Mouse (Mus musculus) heart, postnatal 0 days (tissue): ENCODE data around the gene Myh10. TPM values are rescaled to one million over a fixed set of nuclear protein-coding genes. Genes with fewer than 3 reads are reported as not detected.

Experiments
- ATAC-seq: fragments of 200-750 bp; cut with Nextera tagmentation; 2 replicates; pipeline ENCODE4 v1.8.0; 2017; ENCODE audit warnings: low read depth, moderate number of reproducible peaks, moderate library complexity; ENCODE audit not compliant: insufficient read depth
- DNase-seq: peaks from one replicate; pipeline ENCODE4 v3.0.0-alpha.2; 2016; ENCODE audit warnings: low spot score
- H3K27ac ChIP-seq: fragments of 300-500 bp; sonication (generic); 2 replicates; pipeline ENCODE4 v1.5.1; 2014; ENCODE audit warnings: low read depth, mild to moderate bottlenecking
- H3K27me3 ChIP-seq: fragments of 300-500 bp; sonication (generic); 2 replicates; pipeline ENCODE4 v1.6.1; 2014; ENCODE audit warnings: low read length, mixed read lengths; ENCODE audit not compliant: control insufficient read depth, insufficient read depth
- H3K36me3 ChIP-seq: fragments of 300-500 bp; sonication (generic); replicated peaks from 2 replicates; pipeline ENCODE4 v1.6.1; 2014; ENCODE audit warnings: low read length, mixed read lengths; ENCODE audit not compliant: control insufficient read depth, insufficient read depth
- H3K4me1 ChIP-seq: fragments of 300-500 bp; sonication (generic); 2 replicates; pipeline ENCODE4 v1.6.1; 2014; ENCODE audit warnings: antibody characterized with exemption; ENCODE audit not compliant: control insufficient read depth, insufficient read depth
- H3K4me2 ChIP-seq: fragments of 300-500 bp; sonication (generic); 2 replicates; pipeline ENCODE4 v1.6.1; 2014; ENCODE audit warnings: low read depth, mild to moderate bottlenecking, low read length, moderate library complexity
- H3K4me3 ChIP-seq: fragments of 300-500 bp; sonication (generic); 2 replicates; pipeline ENCODE4 v1.5.1; 2014; ENCODE audit warnings: low read depth, low read length
- H3K9ac ChIP-seq: fragments of 300-500 bp; sonication (generic); replicated peaks from 2 replicates; pipeline ENCODE4 v1.6.1; 2014; ENCODE audit warnings: low read depth, low read length, mixed read lengths
- H3K9me3 ChIP-seq: fragments of 300-500 bp; sonication (generic); replicated peaks from 2 replicates; pipeline ENCODE4 v1.6.1; 2016; ENCODE audit warnings: low read length; ENCODE audit not compliant: control insufficient read depth
- CTCF ChIP-seq: IDR thresholded peaks from 2 replicates; pipeline ENCODE4 v1.5.1; 2016; ENCODE audit warnings: antibody characterized with exemption, control low read depth, low read depth
- EP300 ChIP-seq: IDR thresholded peaks from 2 replicates; pipeline ENCODE4 v1.6.1; 2016; ENCODE audit warnings: antibody characterized with exemption, low read depth
- WGBS: fragments of 180-500 bp; shearing (Covaris S2); extraction: QIAGEN DNeasy Blood & Tissue Kit; methylation state at CpG from one replicate; pipeline ENCODE4 v1.1.7; 2014; 5-methylcytosine and 5-hydroxymethylcytosine counted together
- polyA plus RNA-seq: library from polyadenylated mRNA; unstranded; fragments of >200 nt; fragmentation: Nextera tagmentation; extraction: Ambion mirVana; gene quantifications from 2 replicates; pipeline ENCODE4 v1.2.1, GENCODE M21; 2015
- total RNA-seq: library from RNA; depleted of rRNA; stranded (reverse); fragments of >200 nt; gene quantifications from 2 replicates; pipeline ENCODE4 v1.2.3, GENCODE M21; 2014; ENCODE audit warnings: low replicate concordance

Myh10 gene
- total and polyA plus RNA-seq, 2 experiments from 2014 or later = 39.5 to 82.8 TPM

GRCm38 (mm10) chr11:68851644-68852485 lies 160.5 kb downstream of the Myh10 start:
- TF ChIP-seq CTCF = no peak
- no peak for TF ChIP-seq EP300
- Histone ChIP-seq H3K27me3 (no peaks in the 10 kb centered on the region), H3K27ac (peak overlapping the region; percentile 99), H3K9me3 (no peaks in the 10 kb centered on the region), H3K4me2 (peak overlapping the region; percentile 80), H3K4me3 (peak overlapping the region; percentile 87), H3K9ac (peak overlapping the region; percentile 95), H3K36me3 (no peaks in the 10 kb centered on the region), H3K4me1 (peaks cover 8% of the 10 kb centered on the region; the same call in 1 of the 2 replicates)
- DNase-seq = no peak
- ATAC-seq = no peak
- whole genome bisulfite sequencing = 2% methylated on average over 13 of the region's 13 CpGs

DNA sequence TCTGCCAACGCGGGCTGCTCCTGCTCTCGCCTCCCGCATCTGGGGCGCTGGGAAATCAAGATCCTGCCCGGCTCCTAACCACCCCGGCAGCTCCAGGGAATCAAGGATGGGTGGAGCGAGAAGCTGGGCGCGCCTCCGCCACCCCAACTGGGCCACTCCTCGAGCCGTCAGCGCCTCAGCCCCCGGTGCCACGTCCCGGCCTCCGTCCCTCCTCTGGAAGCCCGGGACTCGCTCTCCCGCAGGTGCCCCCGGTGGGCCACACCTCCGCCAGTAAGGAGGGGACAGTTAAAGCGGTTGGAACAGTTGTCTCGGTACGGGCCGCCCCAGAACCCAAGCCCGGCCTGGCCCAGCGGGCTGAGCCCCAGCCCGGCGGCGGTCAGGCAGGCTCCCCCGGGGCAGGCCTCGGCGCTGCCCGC lies 161.1 kb downstream of the Myh10 start:
- DNase-seq (peak; percentile 45), ATAC-seq (peak; percentile 45)
- H3K27ac ChIP-seq = peak overlapping the region; percentile 99
- no peaks in the 10 kb centered on the region for H3K9me3 ChIP-seq
- H3K4me1 ChIP-seq = peaks cover 8% of the 10 kb centered on the region; the same call in 1 of the 2 replicates
- no peaks in the 10 kb centered on the region for H3K27me3 ChIP-seq
- TF ChIP-seq EP300 = no peak
- no peak for TF ChIP-seq CTCF
- 0% methylated on average over 32 of the region's 36 CpGs for WGBS
- H3K36me3 ChIP-seq = no peaks in the 10 kb centered on the region
- H3K4me2 ChIP-seq = peak overlapping the region; percentile 80
- peak overlapping the region; percentile 87 for H3K4me3 ChIP-seq
- peak overlapping the region; percentile 95 for H3K9ac ChIP-seq

DNA sequence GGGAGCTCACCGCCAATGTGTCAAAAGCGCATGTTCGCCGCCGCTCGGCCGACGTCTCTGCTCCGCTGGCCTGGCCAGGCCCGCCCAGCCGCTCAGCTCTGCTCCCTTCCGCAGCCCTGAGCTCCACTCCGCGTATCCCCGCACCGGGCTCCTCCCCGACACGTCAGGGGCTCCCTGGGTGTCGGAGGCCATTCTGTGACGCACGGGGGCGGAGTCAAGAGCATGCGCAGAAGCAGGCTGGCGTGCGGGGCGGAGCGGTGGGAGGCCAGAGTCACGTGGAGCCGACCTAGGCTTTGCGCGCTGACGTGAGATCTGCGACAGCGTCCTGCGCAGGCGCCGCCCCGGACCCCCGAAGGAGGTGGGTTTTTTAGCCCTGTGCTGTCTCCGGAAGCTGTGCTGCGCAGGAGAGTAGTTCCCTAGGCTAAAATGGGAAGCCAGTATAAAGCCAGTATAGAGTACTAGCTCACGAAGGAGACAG lies 161.6 kb downstream of the Myh10 start:
- no peaks in the 10 kb centered on the region for H3K27me3 ChIP-seq
- peak; percentile 99 for ATAC-seq

DNA sequence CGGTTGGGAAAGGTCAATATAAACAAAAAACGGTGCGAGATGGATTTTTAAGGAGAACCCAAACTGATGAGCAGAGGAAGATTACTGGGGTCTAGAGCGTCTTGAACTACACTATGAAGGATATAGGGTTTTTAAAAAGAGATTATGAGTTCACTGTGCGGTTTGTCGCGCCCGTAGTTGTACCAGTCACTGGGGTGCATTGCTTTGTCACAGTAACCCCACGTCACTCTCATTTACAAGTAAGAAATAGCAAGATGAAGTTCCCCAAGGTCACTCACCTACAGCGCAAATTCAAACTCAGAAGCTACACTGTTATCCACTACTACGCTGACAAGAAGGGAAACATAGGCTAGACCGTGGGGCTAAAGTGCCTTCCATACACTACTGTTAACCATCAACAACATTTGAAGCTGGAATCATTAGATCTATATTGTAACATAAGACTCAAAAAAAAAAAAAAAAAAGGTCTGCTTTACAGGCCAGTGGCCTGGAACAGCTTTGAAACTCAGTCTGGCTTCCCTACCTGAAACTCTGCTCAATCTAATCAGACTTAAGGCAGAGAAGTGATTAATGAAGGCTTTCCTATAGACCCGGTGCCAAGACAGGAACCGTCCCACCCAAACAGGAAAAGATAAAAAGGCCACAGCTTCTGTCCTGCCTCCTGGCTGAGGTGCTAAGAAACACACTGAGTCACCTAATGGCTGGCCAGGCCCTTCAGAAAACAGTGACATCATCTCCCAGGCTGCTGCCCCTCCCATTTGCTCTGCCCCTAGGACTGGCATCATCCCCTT lies 162.4 kb downstream of the Myh10 start:
- H3K4me2 ChIP-seq = peak overlapping the region; percentile 57
- ATAC-seq (peak; percentile 3; the same call in 1 of the 2 replicates), DNase-seq (peak; percentile 75)
- peak overlapping the region; percentile 99 for H3K27ac ChIP-seq
- peak overlapping the region; percentile 87 for H3K4me3 ChIP-seq
- H3K36me3 ChIP-seq = no peaks in the 10 kb centered on the region
- TF ChIP-seq CTCF (no peak), EP300 (peak; percentile 80)
- no peaks in the 10 kb centered on the region for H3K9me3 ChIP-seq
- peak overlapping the region; percentile 47 for H3K9ac ChIP-seq
- H3K4me1 ChIP-seq = peaks cover 8% of the 10 kb centered on the region; the same call in 1 of the 2 replicates
- no peaks in the 10 kb centered on the region for H3K27me3 ChIP-seq
- WGBS = 28% methylated on average over 14 of the region's 14 CpGs

More for the DNA sequence above, 161.6 kb downstream of the Myh10 start:
- Histone ChIP-seq H3K27ac (peak overlapping the region; percentile 99), H3K9me3 (no peaks in the 10 kb centered on the region), H3K4me1 (peaks cover 8% of the 10 kb centered on the region; the same call in 1 of the 2 replicates), H3K9ac (peak overlapping the region; percentile 95), H3K36me3 (no peaks in the 10 kb centered on the region), H3K4me2 (peak overlapping the region; percentile 80), H3K4me3 (peak overlapping the region; percentile 87)
- DNase-seq = peak; percentile 98
- TF ChIP-seq CTCF (no peak), EP300 (no peak; the same call in 1 of the 2 replicates)
- under 1% methylated on average over 41 of the region's 42 CpGs for WGBS

GRCm38 (mm10) chr11:68854621-68855020 lies 163.3 kb downstream of the Myh10 start:
- Histone ChIP-seq H3K36me3 (no peaks in the 10 kb centered on the region), H3K4me1 (peaks cover 8% of the 10 kb centered on the region; the same call in 1 of the 2 replicates), H3K4me3 (no peak overlapping the region), H3K27ac (peak overlapping the region; percentile 99), H3K27me3 (no peaks in the 10 kb centered on the region), H3K9me3 (no peaks in the 10 kb centered on the region), H3K9ac (no peak overlapping the region), H3K4me2 (no peak overlapping the region)
- 74% methylated on average over 3 of the region's 3 CpGs for WGBS
- DNase-seq = no peak
- no peak for ATAC-seq
- TF ChIP-seq CTCF (no peak), EP300 (no peak)
